Mouse (Mus musculus) left cerebral cortex, postnatal 4 days (tissue): ENCODE measurements around the gene Gm11127. TPM values are rescaled to one million over a fixed set of nuclear protein-coding genes. Genes with fewer than 3 reads are reported as not detected.

Experiments
- total RNA-seq, 2 experiments: library from RNA; stranded (reverse); gene quantifications; 2 replicates each; pipeline ENCODE4 v1.2.3; 2021

Gm11127 gene
- total RNA-seq, 2 experiments from 2014 or later = not detected

Other genes starting within 250 kb of the Gm11127 start
- gene Ier3, start 236.7 kb downstream of the Gm11127 start, total RNA-seq = 1 to 10 TPM; 4.8 to 5.1 TPM
- gene Flot1, start 235.1 kb downstream of the Gm11127 start, total RNA-seq = 100 to 1,000 TPM; 113 TPM
- gene Tubb5, start 220.1 kb downstream of the Gm11127 start, total RNA-seq = 1,000 to 10,000 TPM; 2,525 to 2,580 TPM
- 10 to 100 TPM; 30.1 to 30.4 TPM for gene Mdc1, start 216.9 kb downstream of the Gm11127 start, total RNA-seq
- gene Nrm, start 197.1 kb downstream of the Gm11127 start, total RNA-seq = 1 to 10 TPM; 6.1 to 7.0 TPM
- gene Ppp1r18, start 192.8 kb downstream of the Gm11127 start, total RNA-seq = 10 to 100 TPM; 43.3 to 52.7 TPM
- gene Dhx16, start 178.6 kb downstream of the Gm11127 start, total RNA-seq = 10 to 100 TPM; 37.4 to 38.8 TPM
- gene 2310061I04Rik, start 160.9 kb downstream of the Gm11127 start, total RNA-seq = 10 to 100 TPM; 59.8 to 69.2 TPM
- gene Atat1, start 148.3 kb downstream of the Gm11127 start, total RNA-seq = 100 to 1,000 TPM; 285 to 292 TPM
- 10 to 100 TPM; 45.9 to 47.4 TPM for gene Mrps18b, start 142.0 kb downstream of the Gm11127 start, total RNA-seq
- 10 to 100 TPM; 75.1 to 76.5 TPM for gene Ppp1r10, start 141.9 kb downstream of the Gm11127 start, total RNA-seq
- 10 to 100 TPM; 95.0 to 97.0 TPM for gene Abcf1, start 88.6 kb downstream of the Gm11127 start, total RNA-seq
- 100 to 1,000 TPM in 1 of 2 experiments, 10 to 100 TPM in 1; 98.2 to 107 TPM for gene Gnl1, start 78.5 kb downstream of the Gm11127 start, total RNA-seq
- 10 to 100 TPM; 82.0 to 84.5 TPM for gene Prr3, start 78.1 kb downstream of the Gm11127 start, total RNA-seq
- gene H2-T24, start 37.8 kb downstream of the Gm11127 start, total RNA-seq = under 1 TPM; 0.26 to 0.28 TPM
- 1 to 10 TPM; 2.4 to 3.0 TPM for gene H2-T23, start 25.5 kb downstream of the Gm11127 start, total RNA-seq
- 1 to 10 TPM; 3.5 to 4.1 TPM for gene H2-T22, start 15.6 kb downstream of the Gm11127 start, total RNA-seq
- gene Gm6034, start 15.4 kb downstream of the Gm11127 start, total RNA-seq = not detected
- not detected for gene Gm19684, start 63.3 kb upstream of the Gm11127 start, total RNA-seq
- gene Gm7030, start 71.1 kb upstream of the Gm11127 start, total RNA-seq = not detected
- gene Gm8909, start 110.2 kb upstream of the Gm11127 start, total RNA-seq = not detected
- not detected for gene H2-T3, start 131.9 kb upstream of the Gm11127 start, total RNA-seq
- 10 to 100 TPM; 55.3 to 58.4 TPM for gene Rpp21, start 199.7 kb upstream of the Gm11127 start, total RNA-seq
- gene Trim39, start 213.9 kb upstream of the Gm11127 start, total RNA-seq = 10 to 100 TPM; 25.3 to 26.2 TPM
- not detected for gene H2-M10.2, start 228.1 kb upstream of the Gm11127 start, total RNA-seq